ENCODE assay signal across 12 mouse cellular contexts in the genomic region with DNA sequence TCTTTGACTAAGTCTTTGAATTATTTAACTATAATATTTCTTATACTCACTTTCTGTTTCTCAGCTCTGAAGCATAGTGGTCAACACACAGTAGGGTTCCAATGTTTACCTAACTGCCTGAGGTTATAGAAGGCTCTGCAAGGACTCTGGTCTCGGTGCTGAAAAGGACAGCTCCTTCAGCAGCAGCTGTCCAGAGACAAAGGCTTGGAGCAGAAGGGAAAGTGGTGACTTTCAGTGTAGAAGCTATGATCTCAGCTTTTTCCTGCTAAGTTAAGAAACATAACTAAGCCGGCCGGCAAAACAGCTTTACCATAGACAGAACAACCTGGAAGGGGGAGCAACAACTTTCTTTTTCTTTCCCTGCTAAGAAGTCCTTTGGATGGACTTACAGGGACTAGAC. TPM values are rescaled to one million over a fixed set of nuclear protein-coding genes. Genes with fewer than 3 reads are reported as not detected.
DNase-seq lines count a peak whose midpoint lies in the region; ATAC-seq and TF ChIP-seq lines count a peak whose summit lies in the region.
"Had no signal": no experiment of that assay in that cellular context is flagged by ENCODE, and none has a peak within 500 bp of the region (broad histone marks: within the 10 kb centered on the region; RNA-seq: fewer than 3 reads in every experiment).

No protein-coding gene starts in this region.

- H3K9me3 ChIP-seq in heart, postnatal 0 days (replicated peaks; ENCODE audit: control insufficient read depth, low read length): no peaks in the 10 kb centered on the region
- no peaks in the 10 kb centered on the region for H3K9me3 ChIP-seq in heart, embryonic 11.5 days (replicated peaks; ENCODE audit: control insufficient read depth, low read length)
- H3K9me3 ChIP-seq in midbrain, embryonic 14.5 days (ENCODE audit: control insufficient read depth, low read length): no peaks in the 10 kb centered on the region
- no peaks in the 10 kb centered on the region for H3K9me3 ChIP-seq in midbrain, embryonic 10.5 days (replicated peaks)
- H3K9me3 ChIP-seq: limb, embryonic 13.5 days; midbrain, embryonic 12.5 days; stomach, embryonic 15.5 days had no signal

- no peak overlapping the region for H3K27ac ChIP-seq in heart, postnatal 0 days (ENCODE audit: low read depth)
- H3K27ac ChIP-seq in heart, embryonic 11.5 days (ENCODE audit: low read depth, low read length): no peak overlapping the region
- H3K27ac ChIP-seq in midbrain, embryonic 14.5 days (replicated peaks; ENCODE audit: low read depth, low read length): no peak overlapping the region
- H3K27ac ChIP-seq in midbrain, embryonic 10.5 days (replicated peaks): no peak overlapping the region
- H3K27ac ChIP-seq: limb, embryonic 13.5 days; midbrain, embryonic 12.5 days; stomach, embryonic 15.5 days had no signal

- WGBS in heart, postnatal 0 days: 22% methylated on average over 3 of the region's 3 CpGs
- 30% methylated on average over 3 of the region's 3 CpGs for WGBS in heart, embryonic 11.5 days (ENCODE audit: insufficient replicate concordance)
- 60% methylated on average over 3 of the region's 3 CpGs for WGBS in midbrain, embryonic 14.5 days
- 58% methylated on average over 3 of the region's 3 CpGs for WGBS in midbrain, embryonic 10.5 days

- H3K4me1 ChIP-seq in heart, postnatal 0 days (ENCODE audit: control insufficient read depth, insufficient read depth): no peaks in the 10 kb centered on the region
- peaks cover 3% of the 10 kb centered on the region; the same call in 1 of the 2 replicates for H3K4me1 ChIP-seq in heart, embryonic 11.5 days (ENCODE audit: control insufficient read depth, insufficient read depth, low read length)
- peaks cover 19% of the 10 kb centered on the region for H3K4me1 ChIP-seq in midbrain, embryonic 14.5 days (ENCODE audit: control insufficient read depth, insufficient read depth, low read length)
- peaks cover 15% of the 10 kb centered on the region for H3K4me1 ChIP-seq in midbrain, embryonic 10.5 days

- no peak for TF ChIP-seq CTCF in heart, postnatal 0 days (IDR thresholded peaks at IDR 0.05; ENCODE audit: low read depth)

- H3K4me3 ChIP-seq in heart, postnatal 0 days (ENCODE audit: low read depth, low read length): no peak overlapping the region
- no peak overlapping the region for H3K4me3 ChIP-seq in heart, embryonic 11.5 days (ENCODE audit: low read depth, low read length)
- no peak overlapping the region for H3K4me3 ChIP-seq in midbrain, embryonic 14.5 days (replicated peaks; ENCODE audit: low read depth, low read length)
- H3K4me3 ChIP-seq in midbrain, embryonic 10.5 days: no peak overlapping the region
- H3K4me3 ChIP-seq: limb, embryonic 13.5 days; midbrain, embryonic 12.5 days; stomach, embryonic 15.5 days had no signal

- H3K27me3 ChIP-seq in heart, postnatal 0 days (ENCODE audit: control insufficient read depth, insufficient read depth, low read length): peaks cover 37% of the 10 kb centered on the region
- H3K27me3 ChIP-seq in heart, embryonic 11.5 days (ENCODE audit: control insufficient read depth, insufficient read depth, low read length): peaks cover 28% of the 10 kb centered on the region
- H3K27me3 ChIP-seq in midbrain, embryonic 14.5 days (ENCODE audit: control insufficient read depth, insufficient read depth, low read length): no peaks in the 10 kb centered on the region
- H3K27me3 ChIP-seq in midbrain, embryonic 10.5 days (ENCODE audit: low read depth, poor library complexity, severe bottlenecking): peaks cover 27% of the 10 kb centered on the region

- no peak for ATAC-seq in heart, postnatal 0 days (ENCODE audit: insufficient read depth, low read depth)
- ATAC-seq in heart, embryonic 11.5 days (replicated peaks; ENCODE audit: insufficient number of reproducible peaks, low FRiP score, low TSS enrichment): no peak
- ATAC-seq in midbrain, embryonic 14.5 days (ENCODE audit: low FRiP score, low TSS enrichment): no peak

- DNase-seq in heart, postnatal 0 days (ENCODE audit: low spot score): peak; percentile 31
- DNase-seq in midbrain, embryonic 14.5 days: peak; percentile 18
- no peak for DNase-seq in midbrain, embryonic 10.5 days (ENCODE audit: low spot score)
- peak; percentile 68 for DNase-seq in embryo, embryonic 10.5 days (ENCODE audit: low spot score)
- peak; percentile 36 for DNase-seq in retina, embryonic 14.5 days (ENCODE audit: low spot score)
- DNase-seq in right cerebral cortex, postnatal 25 days: no peak
- no peak for DNase-seq in left cerebral cortex, adult 11 months (ENCODE audit: low spot score)
- DNase-seq: kidney, adult 11 months had no signal

- H3K4me2 ChIP-seq in heart, postnatal 0 days (ENCODE audit: low read depth, low read length): no peak overlapping the region
- H3K4me2 ChIP-seq in heart, embryonic 11.5 days: no peak overlapping the region
- H3K4me2 ChIP-seq in midbrain, embryonic 14.5 days (ENCODE audit: low read length): no peak overlapping the region
- H3K4me2 ChIP-seq: limb, embryonic 13.5 days; midbrain, embryonic 12.5 days; stomach, embryonic 15.5 days had no signal

- no peaks in the 10 kb centered on the region for H3K36me3 ChIP-seq in heart, postnatal 0 days (replicated peaks; ENCODE audit: control insufficient read depth, insufficient read depth, low read length)
- H3K36me3 ChIP-seq in heart, embryonic 11.5 days (ENCODE audit: control insufficient read depth, insufficient read depth, low read length): no peaks in the 10 kb centered on the region
- H3K36me3 ChIP-seq in midbrain, embryonic 14.5 days (ENCODE audit: control insufficient read depth, insufficient read depth, low read length): peaks cover 19% of the 10 kb centered on the region
- peaks cover 7% of the 10 kb centered on the region for H3K36me3 ChIP-seq in midbrain, embryonic 10.5 days
- H3K36me3 ChIP-seq: limb, embryonic 13.5 days; stomach, embryonic 15.5 days had no signal

- no peak overlapping the region for H3K9ac ChIP-seq in heart, postnatal 0 days (replicated peaks; ENCODE audit: low read depth, low read length)
- H3K9ac ChIP-seq in heart, embryonic 11.5 days (ENCODE audit: low read depth, low read length): no peak overlapping the region
- no peak overlapping the region for H3K9ac ChIP-seq in midbrain, embryonic 14.5 days (replicated peaks; ENCODE audit: low read length)
- H3K9ac ChIP-seq: limb, embryonic 13.5 days; midbrain, embryonic 12.5 days; stomach, embryonic 15.5 days had no signal

- no peak for TF ChIP-seq EP300 in heart, postnatal 0 days (IDR thresholded peaks at IDR 0.05; ENCODE audit: low read depth)

RNA-seq across cellular contexts. Expression of a gene that starts 4.8 kb away (rescaled TPM):
- 0.11 and 2.4 TPM in 2 replicates for total RNA-seq in heart, postnatal 0 days (2014; rRNA removed; ENCODE audit: low replicate concordance)
- 0.08 and 0.10 TPM in 2 replicates for polyA plus RNA-seq in heart, postnatal 0 days (2015; fragmentation: Nextera tagmentation; extraction: Ambion mirVana)
- polyA plus RNA-seq in heart, embryonic 11.5 days (2014; fragmentation: Nextera tagmentation; extraction: Ambion mirVana): 0.04 and 0.52 TPM in 2 replicates
- 12.4 TPM in 2 replicates for polyA plus RNA-seq in midbrain, embryonic 14.5 days (2014; fragmentation: Nextera tagmentation; extraction: Ambion mirVana)
- 0.72 and 1.2 TPM in 2 replicates for polyA plus RNA-seq in midbrain, embryonic 10.5 days (2016; fragmentation: Nextera tagmentation; extraction: Ambion mirVana)

Comparison
In these comparisons a context has a peak if more than half of its experiments do, and no peak if none do; other contexts are left out.
1. DNase-seq: peak in heart, postnatal 0 days (single experiment), midbrain, embryonic 14.5 days (single experiment), embryo, embryonic 10.5 days (single experiment) and retina, embryonic 14.5 days (single experiment); none in midbrain, embryonic 10.5 days (single experiment), right cerebral cortex, postnatal 25 days (single experiment) and left cerebral cortex, adult 11 months (single experiment).